Mouse (Mus musculus) hindbrain, embryonic 14.5 days (tissue): ENCODE data around the gene Tmem203. TPM values are rescaled to one million over a fixed set of nuclear protein-coding genes. Genes with fewer than 3 reads are reported as not detected.
"Not testable (repeated sequence)": the region's sequence is repeated elsewhere in the genome, so short reads cannot be mapped to it uniquely, and the experiment has no call there.

Experiments
- ATAC-seq: fragments of 200-750 bp; cut with Nextera tagmentation; 2 replicates; pipeline ENCODE4 v1.8.0; 2017; ENCODE audit warnings: moderate number of reproducible peaks, mild to moderate bottlenecking, moderate TSS enrichment, moderate library complexity; ENCODE audit not compliant: low FRiP score
- DNase-seq: peaks from one replicate; pipeline ENCODE4 v3.0.0-alpha.2; 2015; ENCODE audit warnings: low spot score
- H3K27ac ChIP-seq: fragments of 300-500 bp; sonication (generic); 2 replicates; pipeline ENCODE4 v1.5.1; 2014; ENCODE audit warnings: mild to moderate bottlenecking, moderate library complexity
- H3K27me3 ChIP-seq: fragments of 300-500 bp; sonication (generic); 2 replicates; pipeline ENCODE4 v1.6.1; 2014; ENCODE audit warnings: mild to moderate bottlenecking, low read length, mixed read lengths; ENCODE audit not compliant: control insufficient read depth, insufficient read depth
- H3K36me3 ChIP-seq: fragments of 300-500 bp; sonication (generic); replicated peaks from 2 replicates; pipeline ENCODE4 v1.6.1; 2014; ENCODE audit not compliant: control insufficient read depth, insufficient read depth
- H3K4me1 ChIP-seq: fragments of 300-500 bp; sonication (generic); replicated peaks from 2 replicates; pipeline ENCODE4 v1.6.1; 2014; ENCODE audit warnings: antibody characterized with exemption, low read length, mixed read lengths; ENCODE audit not compliant: control insufficient read depth, insufficient read depth
- H3K4me2 ChIP-seq: fragments of 300-500 bp; sonication (generic); replicated peaks from 2 replicates; pipeline ENCODE4 v1.6.1; 2014; ENCODE audit warnings: mild to moderate bottlenecking, moderate library complexity
- H3K4me3 ChIP-seq: fragments of 300-500 bp; sonication (generic); replicated peaks from 2 replicates; pipeline ENCODE4 v1.5.1; 2014; ENCODE audit warnings: mild to moderate bottlenecking, low read length
- H3K9ac ChIP-seq: fragments of 300-500 bp; sonication (generic); 2 replicates; pipeline ENCODE4 v1.6.1; 2014
- H3K9me3 ChIP-seq: fragments of 300-500 bp; sonication (generic); 2 replicates; pipeline ENCODE4 v1.6.1; 2016; ENCODE audit warnings: low read length; ENCODE audit not compliant: control insufficient read depth
- WGBS: fragments of 180-500 bp; shearing (Covaris S2); extraction: QIAGEN DNeasy Blood & Tissue Kit; methylation state at CpG from one replicate; pipeline ENCODE4 v1.1.7; 2014; 5-methylcytosine and 5-hydroxymethylcytosine counted together
- polyA plus RNA-seq: library from polyadenylated mRNA; unstranded; fragments of >200 nt; fragmentation: Nextera tagmentation; extraction: Ambion mirVana; gene quantifications from 2 replicates; pipeline ENCODE4 v1.2.1, GENCODE M21; 2014

The Tmem203 gene
- polyA plus RNA-seq, 1 experiment from 2014 or later = 12.5 TPM

DNA sequence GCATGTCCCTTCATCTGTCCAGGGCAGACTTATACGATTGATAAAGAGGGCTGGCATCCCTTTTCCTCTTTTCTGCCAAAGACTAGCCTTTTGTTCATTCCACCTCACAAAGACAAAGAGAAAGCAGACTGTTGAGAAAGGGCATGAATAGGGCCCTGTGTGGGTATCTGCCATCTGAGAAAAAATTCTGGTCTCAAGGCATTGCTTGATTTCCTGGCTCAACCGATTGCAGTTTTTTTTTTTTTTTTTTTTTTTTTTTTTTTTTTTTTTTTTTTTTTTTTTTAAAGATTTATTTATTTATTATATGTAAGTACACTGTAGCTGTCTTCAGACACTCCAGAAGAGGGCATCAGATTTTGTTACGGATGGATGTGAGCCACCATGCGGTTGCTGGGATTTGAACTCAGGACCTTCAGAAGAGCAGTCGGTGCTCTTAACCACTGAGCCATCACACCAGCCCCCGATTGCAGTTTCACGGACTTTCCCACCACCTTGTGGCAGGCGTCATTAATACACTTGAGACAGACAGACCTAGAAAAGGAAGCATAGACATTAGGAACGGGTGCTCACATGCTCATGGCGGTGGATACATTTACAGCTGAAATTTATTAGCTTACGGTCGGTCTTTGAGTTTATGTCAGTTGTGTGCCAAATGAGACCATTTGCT is 1.3 kb downstream of the Tmem203 start:
- not testable (repeated sequence) for H3K9me3 ChIP-seq, DNase-seq, H3K27ac ChIP-seq, H3K27me3 ChIP-seq, ATAC-seq
- peak overlapping the region; percentile 73 for H3K9ac ChIP-seq
- H3K4me2 ChIP-seq = peak overlapping the region; percentile 100
- WGBS = 61% methylated on average over 11 of the region's 12 CpGs
- peaks cover 12% of the 10 kb centered on the region for H3K36me3 ChIP-seq
- H3K4me1 ChIP-seq = peaks cover 15% of the 10 kb centered on the region
- peak overlapping the region; percentile 70 for H3K4me3 ChIP-seq

DNA sequence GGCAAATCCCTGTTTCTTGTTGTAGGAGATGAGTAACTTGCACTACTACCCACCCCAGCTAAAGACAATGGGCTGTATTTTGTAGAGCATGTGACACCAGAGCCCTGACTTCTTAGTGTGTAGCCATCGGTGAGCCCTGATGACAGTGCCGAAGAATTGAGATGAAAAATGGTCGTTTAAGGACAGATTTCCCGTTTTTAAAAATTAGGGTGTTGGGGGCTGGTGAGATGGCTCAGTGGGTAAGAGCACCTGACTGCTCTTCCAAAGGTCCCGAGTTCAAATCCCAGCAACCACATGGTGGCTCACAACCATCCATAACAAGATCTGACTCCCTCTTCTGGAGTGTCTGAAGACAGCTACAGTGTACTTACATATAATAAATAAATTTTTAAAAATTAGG is 2.0 kb downstream of the Tmem203 start:
- not testable (repeated sequence) for H3K36me3 ChIP-seq, H3K27me3 ChIP-seq, DNase-seq, H3K4me2 ChIP-seq, H3K9ac ChIP-seq, H3K4me3 ChIP-seq, H3K9me3 ChIP-seq, ATAC-seq, H3K27ac ChIP-seq
- 91% methylated on average over 5 of the region's 5 CpGs for WGBS
- H3K4me1 ChIP-seq = peaks cover 15% of the 10 kb centered on the region

DNA sequence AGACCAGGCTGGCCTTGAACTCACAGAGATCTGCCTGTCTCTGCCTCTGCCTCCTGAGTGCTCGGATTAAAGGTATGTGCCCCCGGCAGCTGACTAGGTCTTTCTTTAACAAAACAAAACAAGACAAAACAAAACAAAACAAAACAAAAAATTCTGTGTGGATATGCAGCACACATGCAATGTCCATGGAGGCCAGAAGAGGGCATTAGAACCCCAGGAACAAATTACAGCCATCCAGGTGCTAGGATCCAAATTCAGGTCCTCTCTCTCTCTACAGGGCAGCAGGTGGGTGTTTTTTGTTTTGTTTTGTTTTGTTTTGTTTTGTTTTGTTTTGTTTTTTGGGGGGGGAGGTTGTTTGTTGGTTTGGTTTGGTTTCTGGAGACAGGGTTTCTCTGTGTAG is 3.6 kb downstream of the Tmem203 start:
- no peaks in the 10 kb centered on the region for H3K9me3 ChIP-seq
- no peak overlapping the region for H3K4me2 ChIP-seq
- 0 out of 2 replicates have a peak, but pooled peaks cover under 1% of the 10 kb centered on the region for H3K27me3 ChIP-seq
- H3K27ac ChIP-seq = no peak overlapping the region
- no peak for ATAC-seq
- no peak overlapping the region for H3K9ac ChIP-seq
- WGBS = 47% methylated on average over 2 of the region's 2 CpGs
- DNase-seq = no peak
- H3K4me3 ChIP-seq = no peak overlapping the region
- H3K36me3 ChIP-seq = no peaks in the 10 kb centered on the region
- peaks cover 23% of the 10 kb centered on the region for H3K4me1 ChIP-seq

DNA sequence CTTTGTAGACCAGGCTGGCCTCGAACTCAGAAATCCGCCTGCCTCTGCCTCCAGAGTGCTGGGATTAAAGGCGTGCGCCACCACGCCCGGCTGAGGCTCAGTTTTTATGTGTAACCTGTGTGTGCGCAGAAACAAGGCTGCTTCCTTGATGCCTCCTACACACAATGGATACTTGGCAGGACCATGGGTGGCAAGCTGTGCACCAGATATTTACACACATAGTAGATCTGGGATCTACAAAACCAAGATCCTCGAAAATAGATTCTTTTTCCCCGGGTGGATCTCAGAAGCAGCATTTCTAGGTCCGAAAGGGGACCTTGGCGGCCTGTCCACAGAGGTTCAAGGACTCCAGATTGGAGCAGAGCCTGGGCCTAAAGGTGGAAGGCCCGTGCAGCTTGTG is 6.6 kb downstream of the Tmem203 start:
- Histone ChIP-seq H3K4me1 (peaks cover 37% of the 10 kb centered on the region), H3K27me3 (0 out of 2 replicates have a peak, but pooled peaks cover 6% of the 10 kb centered on the region), H3K4me2 (peak overlapping the region; percentile 100), H3K27ac (peak overlapping the region; percentile 80), H3K9ac (peak overlapping the region; percentile 61), H3K36me3 (no peaks in the 10 kb centered on the region), H3K4me3 (peak overlapping the region; percentile 84), H3K9me3 (no peaks in the 10 kb centered on the region)
- 54% methylated on average over 11 of the region's 12 CpGs for WGBS
- no peak for DNase-seq
- no peak for ATAC-seq

DNA sequence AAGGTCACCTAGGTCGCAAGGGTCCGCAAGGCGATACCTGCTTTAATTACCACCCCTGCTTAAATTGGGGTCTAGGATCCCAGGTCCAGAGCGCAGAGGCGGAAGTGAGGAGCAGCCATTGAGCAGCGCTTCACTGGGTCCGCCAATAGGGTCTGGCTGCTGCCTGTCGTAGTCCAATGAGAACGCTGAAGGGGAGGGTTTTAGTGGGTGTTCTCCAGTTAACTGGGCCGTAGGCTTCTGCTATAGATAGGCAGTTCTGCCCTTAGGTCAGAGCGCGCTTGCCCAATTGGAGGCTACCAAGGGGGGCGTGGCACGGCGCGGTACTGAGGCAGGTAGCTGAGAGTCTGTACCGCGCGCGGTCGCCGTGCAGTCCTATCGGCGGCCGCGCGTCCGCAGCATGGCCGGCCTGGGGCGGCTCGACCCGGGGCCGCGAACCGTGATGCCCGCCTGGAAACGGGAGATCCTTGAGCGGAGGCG is 7.1 kb downstream of the Tmem203 start, which contains the start of gene Tprn:
Tprn (plus strand) TSS at position 328 of the 477 bp plus-strand sequence.
- WGBS = under 1% methylated on average over 27 of the region's 39 CpGs
- Histone ChIP-seq H3K27ac (peak within 1 kb of the TSS; percentile 80), H3K9ac (peak within 1 kb of the TSS; percentile 83), H3K4me3 (peak within 1 kb of the TSS; percentile 84), H3K4me2 (peak within 1 kb of the TSS; percentile 100), H3K9me3 (no peaks in the 10 kb centered on the region), H3K27me3 (0 out of 2 replicates have a peak, but pooled peaks cover 6% of the 10 kb centered on the region), H3K4me1 (peaks cover 41% of the 10 kb centered on the region), H3K36me3 (no peaks in the 10 kb centered on the region)
- peak; percentile 93 for DNase-seq
- ATAC-seq = peak; percentile 98

DNA sequence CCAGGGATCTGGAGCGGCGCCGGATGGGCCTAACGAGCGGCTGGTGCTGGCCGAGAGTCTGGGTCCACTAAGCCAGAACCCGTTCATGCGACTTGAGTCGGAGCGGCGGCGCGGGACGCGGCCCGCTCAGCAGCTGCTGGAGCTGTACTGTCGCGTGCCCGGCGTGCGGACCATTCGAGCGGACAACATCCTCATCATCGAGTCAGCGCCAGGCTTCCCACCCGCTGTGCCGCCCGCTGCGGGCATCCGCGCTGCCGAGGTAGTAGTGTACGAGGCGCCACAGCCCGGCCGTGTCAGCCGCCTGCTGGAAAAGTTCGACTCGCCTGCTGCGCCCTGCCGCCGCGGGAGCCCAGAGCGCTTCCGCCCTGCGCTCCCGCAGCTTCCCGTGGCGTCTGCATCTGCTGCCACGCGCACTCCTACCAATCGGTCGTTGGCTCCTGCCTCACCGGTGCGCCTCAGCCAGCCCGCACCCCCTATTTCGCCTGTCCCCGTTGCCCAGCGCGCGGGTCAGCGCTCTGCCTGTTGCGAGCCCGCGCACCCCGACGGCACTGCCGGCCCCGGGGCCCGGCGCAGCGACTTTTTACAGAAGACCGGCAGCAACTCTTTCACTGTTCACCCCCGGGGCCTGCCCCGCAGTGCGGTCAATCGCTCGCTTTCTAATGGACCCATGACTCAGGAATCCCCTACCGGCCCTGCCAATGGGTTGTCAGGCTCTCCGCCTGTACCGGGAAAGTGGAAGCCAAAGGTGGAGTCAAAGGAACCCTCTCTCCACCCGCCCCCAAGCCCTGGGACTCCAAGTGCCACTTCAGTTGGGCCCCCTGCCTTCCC is 7.8 kb downstream of the Tmem203 start:
- Histone ChIP-seq H3K36me3 (peaks cover 4% of the 10 kb centered on the region), H3K27me3 (0 out of 2 replicates have a peak, but pooled peaks cover 6% of the 10 kb centered on the region), H3K9me3 (no peaks in the 10 kb centered on the region), H3K4me2 (peak overlapping the region; percentile 100), H3K4me3 (peak overlapping the region; percentile 84), H3K4me1 (peaks cover 45% of the 10 kb centered on the region), H3K27ac (peak overlapping the region; percentile 79), H3K9ac (peak overlapping the region; percentile 83)
- under 1% methylated on average over 81 of the region's 82 CpGs for WGBS
- ATAC-seq (peak; percentile 46), DNase-seq (no peak)

DNA sequence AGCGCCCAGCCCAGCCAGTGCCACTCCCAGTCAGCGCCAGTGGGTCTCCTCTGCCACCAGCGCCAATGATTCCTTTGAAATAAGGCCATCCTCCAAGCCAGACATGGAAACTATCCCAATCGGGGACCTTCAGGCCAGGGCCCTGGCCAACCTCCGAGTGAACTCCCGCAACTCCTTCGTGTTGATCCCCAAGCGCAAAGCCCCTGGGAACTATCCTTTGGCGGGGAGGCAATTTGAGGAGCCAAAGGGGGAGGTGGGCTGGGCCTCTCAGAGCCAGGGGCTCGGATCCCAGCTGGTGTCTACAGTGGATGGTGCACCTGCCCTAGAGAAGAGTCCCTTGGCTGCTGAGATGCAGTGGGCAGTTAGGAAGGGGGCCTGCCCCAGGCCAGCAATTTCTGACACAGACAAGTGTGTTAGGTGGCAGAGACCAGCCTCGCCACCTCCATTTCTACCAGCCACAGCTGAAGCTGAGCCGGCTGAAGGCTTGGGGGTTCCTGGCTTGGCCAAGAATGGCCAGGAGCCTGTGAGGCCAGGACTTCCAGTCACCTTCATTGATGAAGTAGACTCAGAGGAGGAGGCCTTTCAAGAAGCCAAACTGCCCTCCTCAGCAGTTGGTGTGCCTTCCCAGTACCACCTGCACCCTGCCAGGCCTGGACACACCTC is 8.5 kb downstream of the Tmem203 start:
- Histone ChIP-seq H3K4me1 (peaks cover 45% of the 10 kb centered on the region), H3K27me3 (0 out of 2 replicates have a peak, but pooled peaks cover 6% of the 10 kb centered on the region), H3K9ac (peak overlapping the region; percentile 83), H3K9me3 (no peaks in the 10 kb centered on the region), H3K4me3 (peak overlapping the region; percentile 84), H3K27ac (0 out of 2 replicates have a peak overlapping the region, but pooled peaks have one; percentile 79), H3K4me2 (peak overlapping the region; percentile 100), H3K36me3 (peaks cover 7% of the 10 kb centered on the region)
- WGBS = 18% methylated on average over 12 of the region's 12 CpGs
- DNase-seq (no peak), ATAC-seq (no peak)

DNA sequence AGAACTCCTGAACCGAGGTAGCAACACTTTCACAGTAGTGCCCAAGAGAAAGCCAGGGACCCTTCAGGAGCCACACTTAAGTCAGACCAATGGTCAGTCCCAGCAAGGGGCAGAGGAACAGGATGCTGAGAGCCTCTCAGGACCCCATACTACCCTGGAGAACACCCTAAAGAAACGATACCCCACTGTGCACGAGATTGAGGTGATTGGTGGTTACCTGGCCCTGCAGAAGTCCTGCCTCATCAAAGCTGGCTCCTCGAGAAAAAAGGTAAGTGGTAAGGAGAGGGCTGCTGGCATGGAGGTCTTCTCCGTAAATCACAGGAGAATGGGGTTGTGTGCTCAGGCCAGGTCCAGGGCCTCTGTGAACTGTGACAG is 9.0 kb downstream of the Tmem203 start:
- no peaks in the 10 kb centered on the region for H3K9me3 ChIP-seq

More for the DNA sequence above, 9.0 kb downstream of the Tmem203 start:
- Histone ChIP-seq H3K27me3 (0 out of 2 replicates have a peak, but pooled peaks cover 6% of the 10 kb centered on the region), H3K36me3 (peaks cover 13% of the 10 kb centered on the region), H3K27ac (no peak overlapping the region), H3K4me1 (peaks cover 45% of the 10 kb centered on the region), H3K4me2 (peak overlapping the region; percentile 100), H3K4me3 (peak overlapping the region; percentile 84), H3K9ac (peak overlapping the region; percentile 83)
- ATAC-seq (no peak), DNase-seq (no peak)
- 85% methylated on average over 5 of the region's 5 CpGs for WGBS
